Mouse (Mus musculus) CD4-positive helper T cell, adult 2 months (primary cell): ENCODE measurements around the gene Sgca.

Experiments
- DNase-seq: peaks from one replicate; pipeline ENCODE4 v3.0.0-alpha.2; 2012; ENCODE audit warnings: low read depth, missing footprints, low spot score

The Sgca gene

GRCm38 (mm10) chr11:94913302-94914090 lies 62.6 kb downstream of the Sgca start:
- no peak for DNase-seq
